ENCODE assay signal across 9 mouse cellular contexts in genomic region chr4:3081953-3082950, GRCm38 (mm10).
DNase-seq lines count a peak whose midpoint lies in the region; ATAC-seq and TF ChIP-seq lines count a peak whose summit lies in the region.
"Had no signal": no experiment of that assay in that cellular context is flagged by ENCODE, and none has a peak within 500 bp of the region (broad histone marks: within the 10 kb centered on the region; RNA-seq: fewer than 3 reads in every experiment).

No protein-coding gene starts in this region.

- no peak overlapping the region for H3K27ac ChIP-seq in heart, embryonic 15.5 days
- no peak overlapping the region for H3K27ac ChIP-seq in liver, embryonic 12.5 days
- no peak overlapping the region for H3K27ac ChIP-seq in stomach, postnatal 0 days (replicated peaks)

- WGBS in heart, embryonic 15.5 days: 66% methylated on average over 3 of the region's 3 CpGs
- 54% methylated on average over 3 of the region's 3 CpGs for WGBS in liver, embryonic 12.5 days (ENCODE audit: insufficient replicate concordance)
- WGBS in stomach, postnatal 0 days: 76% methylated on average over 3 of the region's 3 CpGs

- DNase-seq in heart, adult 11 months: peak; percentile 83
- no peak for DNase-seq in heart, adult 8-10 months (ENCODE audit: low spot score)
- DNase-seq in CD4-positive helper T cell, adult 2 months (ENCODE audit: low read depth, low spot score): peak; percentile 16
- DNase-seq in stomach, postnatal 0 days (ENCODE audit: low spot score): peak; percentile 15
- DNase-seq in adrenal gland, postnatal 4 days (ENCODE audit: low spot score in 2 of 2): no peak
- no peak for DNase-seq in adrenal gland, adult 2 months

- TF ChIP-seq EP300 in stomach, postnatal 0 days (optimal IDR thresholded peaks at IDR 0.05): no peak

- TF ChIP-seq CTCF in stomach, postnatal 0 days (IDR thresholded peaks at IDR 0.05; ENCODE audit: low read depth): no peak

- no peaks in the 10 kb centered on the region for H3K4me1 ChIP-seq in heart, embryonic 15.5 days (replicated peaks)
- no peaks in the 10 kb centered on the region for H3K4me1 ChIP-seq in liver, embryonic 12.5 days
- no peaks in the 10 kb centered on the region for H3K4me1 ChIP-seq in stomach, postnatal 0 days (replicated peaks; ENCODE audit: control insufficient read depth, insufficient read depth)

- H3K4me2 ChIP-seq in heart, embryonic 15.5 days: no peak overlapping the region
- no peak overlapping the region for H3K4me2 ChIP-seq in liver, embryonic 12.5 days
- H3K4me2 ChIP-seq in stomach, postnatal 0 days (replicated peaks; ENCODE audit: low read depth): no peak overlapping the region

- no peaks in the 10 kb centered on the region for H3K36me3 ChIP-seq in heart, embryonic 15.5 days
- no peaks in the 10 kb centered on the region for H3K36me3 ChIP-seq in liver, embryonic 12.5 days
- no peaks in the 10 kb centered on the region for H3K36me3 ChIP-seq in stomach, postnatal 0 days (ENCODE audit: control insufficient read depth, insufficient read depth, low read length)

- ATAC-seq in heart, embryonic 15.5 days (replicated peaks; ENCODE audit: insufficient number of reproducible peaks, insufficient read depth, low FRiP score, low read depth): 0 out of 2 replicates have a peak, but pooled peaks have one; percentile 0
- ATAC-seq in liver, embryonic 12.5 days: peak; percentile 6; the same call in 1 of the 2 replicates
- peak; percentile 11; the same call in 1 of the 2 replicates for ATAC-seq in stomach, postnatal 0 days (ENCODE audit: low FRiP score, low TSS enrichment)

- H3K27me3 ChIP-seq in heart, embryonic 15.5 days: no peaks in the 10 kb centered on the region
- no peaks in the 10 kb centered on the region for H3K27me3 ChIP-seq in liver, embryonic 12.5 days (replicated peaks)
- H3K27me3 ChIP-seq in stomach, postnatal 0 days (ENCODE audit: control insufficient read depth, insufficient read depth, low read length): no peaks in the 10 kb centered on the region
- H3K27me3 ChIP-seq: Patski had no signal

- H3K9me3 ChIP-seq in heart, embryonic 15.5 days (replicated peaks): peaks cover 43% of the 10 kb centered on the region
- H3K9me3 ChIP-seq in liver, embryonic 12.5 days (replicated peaks): peaks cover 70% of the 10 kb centered on the region
- H3K9me3 ChIP-seq in stomach, postnatal 0 days (ENCODE audit: control insufficient read depth, low read length): peaks cover 59% of the 10 kb centered on the region

- no peak overlapping the region for H3K9ac ChIP-seq in heart, embryonic 15.5 days
- no peak overlapping the region for H3K9ac ChIP-seq in liver, embryonic 12.5 days
- no peak overlapping the region for H3K9ac ChIP-seq in stomach, postnatal 0 days (ENCODE audit: low read length)

- no peak overlapping the region for H3K4me3 ChIP-seq in heart, embryonic 15.5 days
- H3K4me3 ChIP-seq in liver, embryonic 12.5 days: no peak overlapping the region
- no peak overlapping the region for H3K4me3 ChIP-seq in stomach, postnatal 0 days (ENCODE audit: low read depth, low read length)

Comparison
In these comparisons a context has a peak if more than half of its experiments do, and no peak if none do; other contexts are left out.
1. DNase-seq: peak in heart, adult 11 months (single experiment), CD4-positive helper T cell, adult 2 months (single experiment) and stomach, postnatal 0 days (single experiment); none in heart, adult 8-10 months (single experiment), adrenal gland, postnatal 4 days (0 of 2) and adrenal gland, adult 2 months (single experiment).
2. Peak in every context shown above with its lines, with median percentiles within 50 percentile points of each other: ATAC-seq.